Mouse (Mus musculus) c-Kit-positive CD71-positive TER-119-negative erythroid progenitor cells, embryonic 14.5 days (primary cell): ENCODE measurements around the gene Tecpr1.

Experiments used
- DNase-seq: peaks from one replicate; pipeline ENCODE4 v3.0.0-alpha.2; 2013; ENCODE audit warnings: low read depth

Gene Tecpr1

DNA sequence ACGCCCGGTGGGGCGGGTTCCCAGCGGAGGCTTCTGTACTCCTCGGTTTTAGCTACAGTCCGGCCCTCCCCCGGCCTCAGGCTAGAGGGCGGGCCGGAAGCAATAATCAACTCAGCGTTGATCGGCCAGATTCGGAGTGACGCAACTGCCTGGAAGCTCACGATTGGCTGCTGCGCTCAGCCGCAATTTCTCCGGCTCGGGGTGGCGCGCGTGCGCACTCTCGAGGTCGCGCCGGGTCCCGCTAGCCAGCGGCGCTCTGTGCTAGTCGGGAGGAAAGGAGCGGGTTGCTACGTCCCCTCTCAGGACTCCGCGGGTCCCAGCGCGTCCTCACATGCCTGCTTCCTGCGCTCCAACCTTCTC is at the start of gene Tecpr1:
Gene Tecpr1 (minus strand): TSS at position 113 of the 360 bp plus-strand sequence.
- peak; percentile 89 for DNase-seq

DNA sequence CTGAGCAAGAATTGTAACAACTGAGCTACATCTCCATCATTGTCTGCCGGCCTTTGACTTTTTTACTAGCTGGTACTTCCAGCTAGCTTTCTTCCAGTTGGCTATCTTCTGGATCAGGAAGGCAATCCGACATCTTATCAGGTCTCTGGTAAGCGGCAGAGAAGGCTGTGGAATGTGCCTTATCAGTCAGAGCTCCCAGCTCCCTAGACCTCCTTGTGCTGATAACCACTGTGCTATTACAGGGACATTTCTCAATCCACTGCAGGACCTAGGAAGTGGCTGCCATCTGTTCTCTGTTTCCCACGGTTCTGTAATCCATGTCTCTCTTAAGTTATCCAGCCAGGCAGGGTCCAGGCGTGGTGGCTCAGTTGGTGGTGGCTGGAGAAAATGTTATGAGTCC is 48.4 kb upstream of the Tecpr1 start:
- DNase-seq = no peak

DNA sequence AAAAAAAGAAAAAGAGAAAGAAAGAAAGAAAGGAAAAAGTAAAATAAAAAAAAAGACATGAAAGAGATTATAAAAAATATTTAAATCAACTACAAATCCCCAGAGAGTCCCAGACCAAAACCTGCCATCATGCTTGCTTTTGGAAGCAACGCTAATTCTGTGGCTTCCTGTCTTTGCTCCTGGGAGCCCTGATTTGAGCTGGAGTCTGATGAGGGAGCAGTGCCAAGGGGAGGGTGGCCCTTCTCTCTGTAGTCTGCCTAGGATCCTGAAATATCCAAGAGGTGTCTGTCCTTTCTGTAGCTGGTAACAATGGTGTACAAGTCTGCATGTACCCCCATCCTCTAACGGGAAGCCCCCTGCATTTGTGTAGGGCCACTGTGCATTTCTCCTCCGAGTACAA is 47.7 kb upstream of the Tecpr1 start:
- no peak for DNase-seq

DNA sequence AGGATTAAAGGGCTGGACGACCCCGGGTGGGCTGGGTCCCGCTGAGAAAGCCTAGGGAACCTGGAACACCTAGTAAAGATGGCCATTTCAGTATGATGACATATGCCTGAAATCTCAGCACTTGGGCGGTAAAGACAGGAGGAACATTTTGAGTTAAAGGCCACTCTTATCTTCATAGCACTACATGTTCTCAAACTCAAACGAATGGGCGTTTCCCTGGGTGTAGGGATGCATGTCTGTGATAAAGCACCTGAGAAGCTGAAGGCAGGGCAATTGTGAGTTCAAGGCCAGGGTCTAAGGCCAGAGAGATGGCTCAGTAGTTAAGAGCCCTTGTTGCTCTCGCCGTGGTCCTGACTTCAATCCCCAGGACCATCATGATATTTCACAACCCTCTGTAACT is 47.0 kb upstream of the Tecpr1 start:
- peak; percentile 24 for DNase-seq

DNA sequence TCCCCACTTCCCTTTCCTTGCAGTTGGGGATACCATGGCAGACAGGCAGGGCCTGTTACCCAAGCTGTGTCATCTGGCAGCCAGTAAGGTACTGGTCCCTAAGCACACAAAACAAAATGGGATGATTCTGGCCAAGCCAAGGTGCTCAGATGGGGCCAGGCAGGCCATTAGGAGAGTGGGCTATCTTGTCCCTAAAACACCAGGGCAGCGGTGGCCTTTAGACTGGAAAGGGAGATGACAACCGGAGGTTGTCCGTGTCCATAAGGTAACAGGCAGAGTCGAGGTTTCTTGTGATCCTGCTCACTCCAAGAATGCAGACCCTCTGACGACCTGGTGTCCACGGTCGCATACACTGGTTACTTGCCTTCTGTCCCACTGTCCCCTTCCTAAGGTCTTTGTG is 46.5 kb upstream of the Tecpr1 start:
- no peak for DNase-seq

DNA sequence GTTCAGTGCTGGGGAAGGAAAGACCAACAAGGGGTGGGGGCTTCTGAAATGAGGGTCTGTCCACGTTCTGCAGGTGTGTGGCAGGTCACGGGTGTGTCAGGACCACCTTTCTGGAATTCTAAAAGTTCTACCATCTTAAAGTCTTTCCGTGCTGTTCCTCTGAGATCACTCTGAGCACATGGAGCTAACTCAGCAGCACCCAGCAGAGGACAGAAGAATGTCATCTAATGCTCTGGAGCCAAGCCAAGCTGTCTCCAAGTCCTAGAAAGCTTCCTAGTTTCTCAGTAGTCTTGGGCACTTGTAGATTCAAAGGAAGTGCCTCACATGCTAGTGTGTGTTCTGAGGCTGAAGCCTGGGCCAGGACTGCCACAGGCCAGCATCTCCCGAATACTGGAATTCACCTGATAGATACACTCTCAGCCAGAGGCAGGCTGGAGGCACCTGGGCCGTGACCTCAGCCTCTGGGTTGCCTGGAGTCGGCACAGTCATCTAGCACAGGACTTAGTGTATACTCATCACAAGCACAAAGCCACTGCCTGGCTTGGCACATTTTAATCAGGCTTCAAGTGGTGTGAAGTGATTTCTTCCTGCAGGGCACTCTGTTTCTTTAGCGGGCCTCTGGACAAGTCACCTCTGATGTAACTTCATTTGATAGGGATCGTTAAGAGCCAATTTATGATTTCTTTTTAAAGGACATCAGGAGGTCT is 44.3 kb upstream of the Tecpr1 start:
- peak; percentile 19 for DNase-seq

DNA sequence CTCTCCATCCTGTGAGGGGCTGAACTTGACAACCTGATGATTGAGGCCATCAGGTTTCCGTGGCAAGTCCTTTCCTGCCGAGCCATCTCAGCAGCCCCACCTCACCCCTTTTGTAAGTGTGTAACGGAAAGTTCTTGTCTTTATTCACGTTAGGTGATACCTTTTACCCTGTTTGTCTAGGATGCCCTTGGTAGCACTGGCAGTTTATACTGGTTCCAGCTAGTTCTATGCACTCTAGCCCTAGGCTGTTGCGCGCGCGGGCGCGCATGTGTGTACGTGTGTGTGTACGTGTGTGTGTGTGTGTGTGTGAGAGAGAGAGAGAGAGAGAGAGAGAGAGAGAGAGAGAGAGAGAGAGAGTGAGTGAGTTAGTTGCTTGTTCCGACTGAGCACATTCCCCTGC is 40.1 kb upstream of the Tecpr1 start:
- DNase-seq = no peak

DNA sequence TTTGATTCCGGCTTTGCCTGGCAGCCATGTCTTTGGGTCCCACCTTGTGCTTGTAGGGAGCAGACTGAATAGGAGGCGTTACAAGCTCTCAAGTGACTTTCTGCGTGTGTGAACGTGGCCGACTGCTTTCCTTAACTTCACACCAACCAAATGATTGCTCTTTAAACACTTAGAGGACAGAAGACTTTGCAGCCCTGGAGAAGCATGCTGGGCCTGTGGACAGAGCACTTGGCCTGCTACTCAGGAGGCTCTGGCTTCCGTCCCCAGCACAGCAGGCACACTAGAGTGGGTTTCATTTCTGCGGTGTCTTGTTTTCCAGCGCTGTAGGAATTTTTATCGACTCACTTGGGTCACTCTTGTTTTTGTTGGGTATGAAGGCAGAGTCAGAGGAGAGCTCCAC is 39.7 kb upstream of the Tecpr1 start:
- DNase-seq = no peak

DNA sequence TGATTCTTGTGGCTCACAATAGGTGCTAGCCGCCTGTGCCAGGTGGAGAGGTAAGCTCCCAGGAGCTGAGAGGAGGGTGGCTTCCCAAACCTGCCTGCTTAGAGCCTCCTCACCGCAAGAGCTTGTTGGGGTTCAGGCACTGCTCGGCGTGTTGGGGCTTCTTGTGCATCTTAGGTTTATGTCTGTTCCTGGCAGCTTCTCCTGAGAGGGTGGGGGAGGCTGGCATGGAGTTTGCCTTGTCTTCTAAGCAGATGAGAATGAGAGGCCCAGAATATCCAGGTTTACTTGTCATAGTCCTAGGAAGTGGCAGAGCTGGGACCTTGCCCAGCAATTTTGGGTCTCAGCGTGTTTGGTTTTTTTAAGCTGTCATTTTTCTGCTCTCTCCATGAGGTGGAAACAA is 38.4 kb upstream of the Tecpr1 start:
- no peak for DNase-seq

DNA sequence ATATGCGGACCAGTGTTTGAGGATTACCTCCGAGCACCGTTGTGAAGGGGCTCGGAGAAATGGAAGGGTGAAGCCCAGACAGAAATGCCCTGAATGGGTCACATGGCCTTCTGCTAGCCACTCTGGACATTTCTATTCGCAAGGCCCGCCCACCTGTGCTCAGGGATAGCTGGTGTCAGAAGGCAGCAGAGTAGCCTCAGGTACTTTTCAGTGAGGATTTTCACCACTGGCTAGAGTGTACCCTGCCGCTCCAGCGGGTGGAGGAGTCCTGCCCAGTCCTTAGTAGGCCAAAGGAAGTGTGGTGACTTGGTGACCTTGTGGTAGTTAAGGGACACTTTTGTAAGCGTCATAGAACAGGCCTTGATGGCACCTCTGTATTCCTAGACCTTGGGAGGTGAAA is 37.9 kb upstream of the Tecpr1 start:
- no peak for DNase-seq

DNA sequence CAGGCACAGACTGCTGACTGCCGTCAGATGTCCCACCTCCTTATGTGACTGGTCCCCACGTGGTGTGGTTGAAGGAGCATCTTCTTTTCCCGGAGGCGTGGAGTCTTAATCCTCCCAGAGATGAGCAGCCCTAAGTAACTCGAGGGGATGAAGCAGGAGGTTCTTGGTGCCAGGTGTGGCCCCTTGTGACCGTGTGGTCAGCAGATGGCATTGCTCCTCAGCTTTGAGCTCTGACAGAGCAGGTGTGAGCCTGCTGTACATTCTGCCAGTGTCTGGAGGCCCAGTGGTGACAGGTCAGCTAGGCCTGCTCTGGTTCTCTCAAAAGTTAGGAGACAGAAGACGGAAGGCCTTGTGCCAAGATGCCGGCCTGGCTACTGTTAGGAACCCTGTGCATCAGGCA is 37.0 kb upstream of the Tecpr1 start:
- no peak for DNase-seq

DNA sequence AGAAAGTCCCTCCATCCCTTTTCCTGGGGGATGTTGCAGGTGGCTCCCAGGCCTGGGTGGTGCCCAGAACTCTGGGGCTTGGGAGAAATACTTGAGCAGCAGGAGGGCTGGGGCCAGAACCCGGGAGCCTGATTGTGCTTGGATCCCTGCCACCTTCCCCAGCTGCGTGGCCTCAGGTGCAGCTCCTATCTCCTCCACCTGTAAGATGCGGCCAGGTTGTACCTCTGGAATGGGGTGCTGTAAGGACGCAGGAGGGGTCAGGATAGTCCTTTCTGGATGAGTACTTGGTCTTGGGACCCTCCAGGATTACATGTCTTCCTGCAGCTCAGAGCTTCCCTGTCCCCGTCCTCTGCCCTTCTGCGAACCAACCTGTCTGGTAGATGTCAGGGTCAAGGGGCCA is 35.8 kb upstream of the Tecpr1 start:
- DNase-seq = no peak

DNA sequence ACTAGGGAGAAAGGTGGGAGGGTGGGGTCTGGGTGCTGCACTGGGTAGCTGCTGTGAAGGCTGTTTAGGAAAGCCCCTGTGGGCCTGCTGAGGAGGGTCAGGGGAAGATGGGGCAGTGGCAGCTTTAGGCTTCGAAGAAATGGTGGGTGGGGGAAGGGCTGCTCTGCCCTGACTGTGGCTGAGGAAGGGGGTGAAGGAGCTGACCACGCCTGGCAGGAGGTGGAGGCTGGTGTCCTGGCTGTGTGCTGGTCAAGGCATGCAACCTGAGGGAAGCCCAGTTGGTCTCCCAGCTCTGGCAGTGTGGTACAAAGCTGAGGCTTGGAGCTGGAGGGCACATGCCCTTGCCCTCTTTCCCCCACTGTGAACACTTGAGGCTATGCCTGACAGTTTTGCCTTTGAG is 35.3 kb upstream of the Tecpr1 start:
- DNase-seq = no peak

DNA sequence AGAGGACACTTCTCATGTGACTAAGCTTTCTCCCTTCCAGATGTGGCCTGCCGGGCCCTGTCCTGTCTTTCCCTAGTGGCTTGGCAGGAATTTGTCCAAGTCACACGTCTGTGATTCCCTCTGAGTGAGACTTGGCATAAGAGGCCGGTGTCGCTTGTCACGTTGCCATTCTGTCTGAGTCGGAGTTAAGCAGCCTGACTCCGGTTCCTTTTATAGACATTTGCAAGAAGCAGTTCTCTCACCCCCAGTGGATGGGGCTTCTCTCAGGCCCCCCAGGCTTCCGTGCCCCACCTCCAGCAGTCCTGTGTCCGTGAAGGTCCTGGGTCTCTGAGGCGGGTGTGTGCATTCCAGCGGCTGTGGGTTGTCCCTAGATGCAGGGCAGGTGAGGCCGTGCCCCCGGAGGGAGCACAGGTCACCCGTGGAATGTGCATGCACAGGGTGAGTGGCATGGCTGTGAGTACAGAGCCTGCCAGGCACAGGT is 34.8 kb upstream of the Tecpr1 start:
- no peak for DNase-seq

DNA sequence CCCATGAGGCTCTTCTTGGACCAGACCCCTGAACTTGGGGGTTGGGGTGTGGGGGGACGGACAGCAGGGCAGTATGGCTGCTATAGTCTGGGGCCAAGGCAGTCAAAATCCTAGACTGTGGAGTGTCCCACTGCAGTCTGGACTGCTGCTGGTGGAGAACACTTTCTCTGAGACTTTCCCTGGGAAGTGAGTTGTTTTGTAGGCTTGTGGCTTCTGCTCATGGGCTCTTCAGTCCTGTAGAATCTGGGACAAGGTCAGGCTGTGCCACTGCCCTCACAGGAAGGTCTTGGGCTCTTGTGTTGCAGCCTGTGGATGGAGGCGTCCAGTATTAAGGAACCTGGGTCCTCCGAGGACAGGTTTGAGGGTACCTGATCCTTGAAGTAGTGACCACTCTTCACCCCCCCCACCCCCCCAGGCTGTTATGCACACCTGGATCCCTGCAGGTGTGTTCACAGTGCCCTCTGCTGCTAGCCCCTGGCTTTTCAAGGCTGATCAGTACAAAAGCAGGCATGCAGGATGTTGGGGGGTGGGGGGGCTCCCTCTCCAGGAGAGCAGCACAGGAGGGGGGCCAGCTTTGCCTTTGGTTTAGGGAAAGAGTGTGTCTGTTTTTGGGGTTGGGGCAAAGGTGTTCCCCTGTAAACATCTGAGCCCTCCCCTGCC is 34.2 kb upstream of the Tecpr1 start:
- DNase-seq = no peak

DNA sequence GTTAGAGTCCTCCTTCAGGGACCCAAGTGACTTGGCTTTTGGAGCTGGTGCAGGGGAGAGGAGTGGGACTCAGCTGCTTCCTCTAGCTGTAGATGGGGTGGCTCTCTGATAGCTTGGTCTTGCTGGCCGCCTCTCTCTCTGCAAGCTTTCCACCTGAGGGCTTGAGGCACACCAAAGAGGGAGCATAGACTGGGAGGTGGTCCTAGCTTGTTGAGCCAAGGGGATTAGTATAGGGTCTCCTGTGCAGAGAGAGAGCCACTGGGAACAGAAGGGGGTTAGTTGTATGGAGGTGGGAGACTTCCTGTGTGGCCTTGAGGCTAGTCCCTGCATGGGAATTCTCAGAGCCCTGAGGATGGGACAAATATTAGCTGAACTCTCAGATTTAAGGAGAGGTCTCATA is 33.5 kb upstream of the Tecpr1 start:
- no peak for DNase-seq

DNA sequence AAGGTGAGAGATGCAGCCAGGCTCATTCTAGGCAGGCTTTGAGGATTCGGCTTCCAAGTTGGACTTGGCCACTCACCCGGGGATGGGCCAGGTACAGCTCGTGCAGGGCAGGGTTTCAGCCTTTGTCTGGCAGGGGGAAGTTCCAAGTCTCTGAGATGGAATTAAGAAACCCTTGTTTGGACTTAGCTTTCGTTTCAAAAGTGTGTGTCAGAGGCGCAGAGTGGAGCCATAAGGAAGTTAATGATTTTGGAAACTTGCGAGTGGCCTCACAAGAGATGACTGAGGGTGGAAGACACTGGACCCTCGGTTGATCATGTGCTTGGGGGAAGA is 33.1 kb upstream of the Tecpr1 start:
- DNase-seq = no peak

DNA sequence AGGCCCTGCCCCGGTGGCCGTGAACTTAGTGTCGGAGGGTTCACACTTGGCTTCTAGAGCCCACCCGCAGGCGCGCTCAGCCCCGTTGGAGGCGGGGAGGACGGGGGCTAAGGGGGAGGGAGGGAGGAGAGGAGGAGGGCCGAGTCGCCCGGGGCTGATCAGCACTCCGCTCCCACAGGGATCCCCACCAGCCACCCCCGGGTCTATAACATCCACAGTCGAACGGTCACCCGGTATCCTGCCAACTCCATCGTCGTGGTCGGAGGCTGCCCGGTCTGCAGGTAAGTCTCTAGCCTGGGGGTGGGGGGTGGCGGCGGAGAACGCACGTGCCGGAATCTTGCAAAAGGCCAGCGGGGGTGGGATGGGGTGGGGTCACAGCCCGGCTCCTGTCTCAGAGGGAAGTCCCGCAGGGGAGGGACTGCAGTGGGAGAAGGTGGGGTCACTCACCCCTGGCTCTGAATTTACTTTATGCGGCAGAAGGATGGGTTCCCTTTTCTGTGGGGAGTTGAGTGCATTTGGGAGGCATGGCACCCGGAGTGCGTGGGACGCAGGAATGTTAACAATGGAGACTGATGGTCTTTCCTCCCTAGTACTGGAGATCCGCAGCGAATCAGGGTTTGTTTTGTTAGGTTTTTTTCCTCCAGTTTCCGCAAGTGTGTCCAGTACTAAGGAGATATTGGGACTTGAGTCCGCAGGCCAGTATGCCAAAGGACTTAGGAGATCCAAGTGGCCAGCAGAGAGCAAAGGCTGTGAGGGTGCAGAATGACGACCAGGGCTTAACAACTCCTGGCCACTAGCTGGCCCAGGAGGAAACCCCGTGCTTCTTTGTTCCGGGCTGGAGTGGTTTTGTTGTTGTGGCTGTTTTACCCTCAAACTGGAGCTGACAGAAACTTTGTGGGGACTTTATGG is 32.5 kb upstream of the Tecpr1 start:
- DNase-seq = peak; percentile 20

DNA sequence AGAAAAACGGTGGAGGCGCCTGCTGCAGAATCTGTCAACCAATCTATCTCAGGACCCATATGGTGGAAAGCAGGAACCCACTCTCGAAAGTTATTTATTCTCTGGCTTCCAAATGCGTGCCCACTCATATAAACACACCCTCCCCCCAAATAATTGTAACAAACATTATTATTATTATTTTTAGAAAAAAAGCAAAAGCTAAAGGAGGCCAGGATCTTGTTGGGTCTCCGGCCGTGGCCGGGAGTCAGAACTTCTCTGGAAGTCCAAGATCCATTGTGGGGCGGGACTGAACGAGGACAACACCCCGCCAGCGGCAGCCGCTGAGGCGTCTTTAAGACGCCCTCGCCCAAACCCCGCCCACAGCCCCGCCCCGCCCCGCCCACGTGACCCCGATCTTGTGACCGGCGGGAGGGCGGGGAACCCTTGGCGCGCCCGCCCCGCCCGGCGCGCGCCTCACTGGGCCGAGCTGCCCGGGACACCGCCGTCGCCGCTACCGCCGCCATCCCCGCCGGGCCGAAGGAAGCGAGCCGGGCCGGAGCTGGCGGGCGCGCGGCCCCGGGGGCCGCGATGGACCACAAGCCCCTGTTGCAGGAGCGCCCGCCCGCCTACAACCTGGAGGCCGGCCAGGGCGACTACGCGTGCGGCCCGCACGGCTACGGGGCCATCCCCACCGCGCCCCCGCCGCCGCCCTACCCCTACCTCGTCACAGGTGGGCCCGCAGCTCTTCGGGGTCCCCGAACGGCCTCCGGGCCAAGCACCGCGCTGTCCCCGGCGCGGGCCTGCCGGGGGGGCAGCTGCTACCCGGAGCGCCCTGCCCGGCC is 31.6 kb upstream of the Tecpr1 start:
- peak; percentile 83 for DNase-seq

DNA sequence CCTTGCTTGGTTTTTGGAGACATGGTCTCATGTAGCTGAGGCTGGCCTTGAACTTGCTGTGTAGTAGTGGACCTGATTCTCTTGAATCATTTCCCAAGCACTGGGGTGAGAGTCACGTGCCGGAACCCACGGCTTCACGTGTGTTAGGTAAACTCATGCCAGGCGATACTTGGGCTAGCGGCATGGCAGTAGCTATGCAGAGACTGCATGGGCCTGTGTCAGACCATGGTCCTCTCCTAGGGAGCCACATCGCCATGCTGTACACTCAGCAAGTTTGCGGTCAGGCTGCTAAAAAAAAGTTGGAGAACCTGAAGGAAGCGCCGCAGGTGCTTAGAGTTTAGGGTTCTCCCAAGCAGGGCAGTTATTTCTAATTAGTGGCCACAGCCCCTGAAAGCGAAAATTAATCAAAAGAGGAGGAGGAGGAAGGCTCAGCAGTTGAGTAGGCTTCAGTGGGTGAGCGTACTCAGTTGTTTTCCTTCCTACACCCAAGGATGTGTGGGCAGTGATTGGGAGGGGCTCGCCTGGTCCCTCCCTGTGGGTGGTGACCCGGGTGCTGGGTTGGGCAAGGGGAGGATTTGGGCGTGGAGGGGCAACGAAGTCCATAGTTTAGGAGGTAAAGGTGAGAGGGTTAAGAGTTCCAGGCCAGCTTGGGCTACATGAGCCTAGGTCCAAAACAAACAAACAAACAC is 30.9 kb upstream of the Tecpr1 start:
- DNase-seq = peak; percentile 41

DNA sequence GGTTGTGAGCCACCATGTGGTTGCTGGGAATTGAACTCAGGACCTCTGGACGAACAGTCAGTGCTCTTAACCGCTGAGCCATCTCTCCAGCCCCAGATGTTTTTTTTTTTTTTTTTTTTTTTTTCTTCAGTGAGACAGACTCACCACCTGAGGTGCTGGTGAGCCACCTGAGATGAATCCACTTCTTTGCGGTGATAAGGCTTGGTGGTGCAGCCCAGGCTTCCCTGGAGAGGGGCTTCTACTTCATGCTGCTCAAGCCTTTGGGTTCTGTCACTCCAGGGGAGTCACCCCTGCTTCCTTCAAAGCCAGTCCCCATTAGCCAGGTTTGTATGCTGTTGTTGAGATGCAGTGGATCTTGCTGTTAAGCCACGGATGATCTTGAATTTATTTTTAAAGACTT is 29.8 kb upstream of the Tecpr1 start:
- no peak for DNase-seq
